Mouse (Mus musculus) MEL-GATA-1-ER (cell line): ENCODE results near the gene Trp73.

Source experiments
- DNase-seq: peaks from one replicate; pipeline ENCODE4 v3.0.0-alpha.2; 2012; ENCODE audit warnings: low read depth; ENCODE audit errors: extremely low read depth

The Trp73 gene

DNA sequence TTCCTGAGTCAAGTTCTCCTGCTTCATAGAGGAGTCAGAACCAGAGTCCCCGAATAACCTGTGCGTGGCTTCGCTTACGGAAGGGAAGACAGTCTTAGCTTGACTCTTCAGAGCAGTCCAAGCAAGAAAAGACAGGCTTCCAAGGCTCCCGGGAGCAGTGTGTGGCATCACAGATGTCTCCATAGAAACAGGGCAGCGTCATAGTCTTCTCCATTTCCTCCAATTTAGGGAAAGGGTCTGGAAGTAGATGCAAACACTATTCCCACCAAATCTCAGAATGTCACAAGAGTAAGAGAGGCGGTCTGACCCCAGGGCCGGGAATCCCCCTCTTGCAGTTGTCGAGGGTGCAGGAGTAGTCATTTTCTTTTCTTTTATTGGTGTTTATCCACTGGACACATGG lies 97.4 kb downstream of the Trp73 start, which contains the start of gene Ccdc27:
Ccdc27 (minus strand) TSS at position 101 of the 400 bp plus-strand sequence.
- DNase-seq: no peak

DNA sequence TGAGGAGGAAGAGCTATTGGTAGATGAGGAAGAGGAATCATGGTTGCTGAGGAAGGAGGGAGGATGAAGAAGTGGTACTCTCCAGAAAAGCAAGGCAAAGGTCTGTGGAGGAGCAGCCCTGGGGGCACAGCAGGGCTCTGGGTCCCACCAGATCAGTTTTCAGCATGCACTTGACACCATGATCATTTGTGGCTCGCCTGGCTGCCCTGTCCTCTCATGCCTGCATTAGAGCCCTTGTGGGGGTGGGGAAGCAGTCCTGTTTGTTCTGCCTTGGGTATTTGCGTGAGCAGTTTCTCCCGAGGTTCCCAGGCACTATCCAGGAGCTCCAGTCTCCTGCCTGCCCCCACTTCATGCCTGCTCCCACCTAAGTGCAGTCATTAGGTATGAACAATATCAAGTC lies 102.9 kb downstream of the Trp73 start:
- DNase-seq: no peak

DNA sequence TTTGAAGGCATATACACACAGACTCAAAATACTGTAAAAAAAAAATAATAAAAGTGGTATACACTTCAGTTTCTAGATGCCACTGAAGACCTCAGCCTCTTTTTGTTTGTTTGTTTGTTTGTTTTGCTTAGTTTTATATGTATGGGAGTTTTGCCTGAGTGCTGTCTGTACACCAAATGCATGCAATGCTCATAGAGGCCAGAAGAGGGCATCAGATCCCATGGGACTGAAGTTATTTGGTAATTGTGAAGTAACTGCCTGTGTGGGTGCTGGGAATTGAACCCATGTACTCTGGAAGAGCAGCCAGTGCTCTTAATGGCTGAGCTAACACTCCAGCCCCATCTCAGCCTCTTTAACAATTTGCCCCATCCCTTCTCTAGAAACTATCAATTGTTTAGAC lies 111.4 kb downstream of the Trp73 start:
- no peak for DNase-seq

DNA sequence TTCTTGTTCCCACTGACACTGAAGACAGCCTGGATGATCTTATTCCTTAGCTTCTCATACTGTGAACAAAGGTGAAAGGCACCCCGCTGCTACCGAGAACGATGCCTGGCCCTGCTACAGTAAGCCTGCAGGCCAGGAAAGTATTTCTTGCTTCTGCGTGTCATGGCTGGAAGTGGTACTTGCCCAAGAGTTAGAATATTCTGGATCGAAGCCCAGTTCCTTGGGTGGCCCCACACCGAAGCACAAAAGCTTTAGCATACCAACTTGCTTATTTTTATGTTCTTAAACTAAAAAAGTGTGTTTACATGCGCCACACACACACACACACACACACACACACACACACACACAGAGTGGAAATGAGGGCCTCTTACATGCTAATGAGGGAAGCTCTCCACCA lies 111.9 kb downstream of the Trp73 start:
- no peak for DNase-seq

DNA sequence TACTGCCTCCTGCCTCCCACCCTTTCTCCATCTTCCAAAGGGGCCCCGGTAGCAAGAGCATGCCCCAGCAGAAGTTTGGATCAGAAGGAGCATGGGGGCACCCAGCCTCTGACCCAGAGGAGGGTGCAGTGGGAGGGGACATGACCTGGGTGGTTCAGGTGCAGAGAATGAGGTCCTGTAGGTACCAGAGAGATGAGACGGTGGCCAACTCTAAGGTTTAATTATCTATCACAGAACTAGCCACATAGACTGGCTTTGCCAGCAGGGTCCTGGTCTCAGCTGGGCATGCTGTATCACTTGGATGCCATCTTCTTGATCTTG lies 113.6 kb downstream of the Trp73 start:
- no peak for DNase-seq

DNA sequence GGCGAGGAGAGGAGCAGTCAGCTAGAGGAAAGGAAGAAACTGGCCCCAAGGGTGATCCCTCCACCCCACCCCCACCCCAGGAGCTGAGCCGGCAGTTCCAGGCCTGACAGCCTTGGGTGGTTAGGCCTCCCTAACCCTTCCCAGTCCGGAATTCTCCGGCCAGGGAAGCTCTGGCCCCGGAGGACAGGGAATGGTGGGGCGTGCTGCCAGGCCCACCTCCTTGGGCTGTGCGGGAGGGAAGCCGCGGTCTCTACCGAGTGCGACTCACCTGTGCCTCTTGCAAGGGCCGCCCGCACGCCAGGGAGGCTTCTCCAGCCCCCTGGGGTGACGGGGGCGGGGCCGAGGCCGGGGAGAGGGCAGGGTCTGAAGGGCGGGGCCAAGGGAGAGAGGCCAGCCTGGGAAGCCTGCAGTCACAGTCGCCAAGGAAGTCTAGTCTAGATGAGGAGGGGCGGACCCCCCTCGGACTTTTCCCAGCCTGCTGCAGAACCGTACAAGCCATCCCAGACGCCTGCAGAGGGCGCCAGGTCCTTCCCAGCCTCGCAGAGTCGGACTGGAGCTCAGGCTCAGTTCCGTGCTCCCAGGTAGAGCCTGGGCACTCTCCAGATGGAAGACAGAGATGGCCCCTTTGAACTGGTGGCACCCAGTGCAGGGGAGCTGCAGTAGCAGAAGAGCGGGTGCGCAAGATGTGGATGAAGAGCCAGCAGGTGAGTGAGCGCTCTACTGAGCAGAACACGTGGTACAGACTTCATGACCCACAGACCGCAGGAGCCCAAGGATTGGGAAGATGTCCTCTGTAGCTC lies 114.2 kb downstream of the Trp73 start, which contains the start of gene Smim1:
Smim1 (minus strand) TSS at position 590 of the 800 bp plus-strand sequence.
- peak; percentile 84 for DNase-seq

DNA sequence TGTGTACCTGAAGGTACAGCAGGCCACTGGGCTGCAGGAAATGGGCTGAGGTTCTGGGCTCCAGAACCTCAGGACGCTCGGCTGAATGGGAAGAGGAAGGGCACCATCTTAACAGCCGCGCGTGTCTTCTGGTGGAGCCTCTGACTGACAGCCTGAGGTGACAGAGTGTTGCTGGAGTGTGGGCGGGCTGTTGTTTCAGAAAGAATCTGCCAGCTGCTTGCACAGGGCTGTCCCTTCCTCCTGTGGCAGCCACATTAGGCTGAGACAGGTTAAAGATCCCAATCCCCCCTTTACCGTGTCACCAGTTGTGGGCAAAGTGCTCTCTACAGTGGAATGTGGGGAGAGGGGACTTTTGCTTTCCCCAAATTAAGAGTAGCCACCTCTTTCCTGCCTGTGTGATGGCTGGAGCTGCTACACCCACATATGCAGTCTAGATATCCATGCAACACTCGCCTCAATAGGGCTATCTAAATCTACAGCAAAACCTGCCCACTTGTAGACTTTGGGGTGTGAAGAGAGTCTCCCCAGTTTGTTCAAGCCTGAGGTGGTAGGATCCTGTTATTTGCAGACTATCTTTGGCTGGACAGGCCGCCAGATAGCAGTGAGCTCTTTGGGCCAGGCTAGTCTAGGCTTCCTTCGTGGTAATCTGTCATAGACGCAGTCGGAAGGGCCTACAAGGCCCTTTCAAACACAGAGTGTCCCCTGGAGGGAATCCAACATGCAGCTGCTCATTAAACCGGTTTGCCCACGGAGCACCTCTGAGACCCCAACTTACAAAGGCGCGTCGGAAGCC lies 115.1 kb downstream of the Trp73 start:
- DNase-seq: peak; percentile 43

DNA sequence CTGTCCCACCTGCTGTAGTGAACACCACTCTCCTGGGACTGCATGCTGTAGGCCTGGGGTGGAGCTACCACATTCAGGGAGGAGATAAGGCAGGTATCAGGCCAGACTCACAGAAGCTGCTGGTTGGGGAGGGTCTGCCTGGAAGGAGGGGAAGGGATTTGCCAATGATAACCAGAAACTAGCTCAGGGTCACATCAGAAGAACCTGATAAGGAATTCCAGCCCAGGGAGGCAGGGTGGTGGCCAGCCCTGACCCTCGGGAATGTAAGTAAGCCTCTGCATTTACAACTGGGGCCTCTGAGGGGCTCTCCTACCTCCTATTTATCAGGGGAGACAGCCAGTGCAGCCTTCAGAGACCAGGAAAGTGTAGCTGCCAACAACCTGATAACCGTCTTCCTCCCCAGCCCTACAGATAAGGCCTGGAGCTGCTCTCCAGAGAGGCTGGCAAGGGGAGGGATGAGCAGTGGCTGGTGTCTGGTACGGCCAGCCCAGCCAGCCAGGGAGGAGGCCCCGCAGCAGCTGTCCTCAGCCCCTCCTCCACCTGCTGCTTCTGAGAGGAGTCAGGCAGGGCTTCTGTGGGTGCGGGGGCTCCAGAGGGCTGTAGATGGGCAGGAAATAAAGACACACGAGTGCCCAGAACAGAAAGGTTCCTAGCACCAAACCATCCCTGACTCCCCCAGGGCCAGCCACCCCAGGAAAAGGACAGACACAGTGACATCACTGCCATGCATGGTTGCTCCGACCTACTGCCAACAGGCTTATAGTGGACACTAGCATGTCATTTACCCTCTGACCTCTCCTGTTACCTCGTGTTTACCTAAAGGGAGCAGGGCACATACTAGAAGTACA lies 116.0 kb downstream of the Trp73 start:
- DNase-seq: peak; percentile 92

DNA sequence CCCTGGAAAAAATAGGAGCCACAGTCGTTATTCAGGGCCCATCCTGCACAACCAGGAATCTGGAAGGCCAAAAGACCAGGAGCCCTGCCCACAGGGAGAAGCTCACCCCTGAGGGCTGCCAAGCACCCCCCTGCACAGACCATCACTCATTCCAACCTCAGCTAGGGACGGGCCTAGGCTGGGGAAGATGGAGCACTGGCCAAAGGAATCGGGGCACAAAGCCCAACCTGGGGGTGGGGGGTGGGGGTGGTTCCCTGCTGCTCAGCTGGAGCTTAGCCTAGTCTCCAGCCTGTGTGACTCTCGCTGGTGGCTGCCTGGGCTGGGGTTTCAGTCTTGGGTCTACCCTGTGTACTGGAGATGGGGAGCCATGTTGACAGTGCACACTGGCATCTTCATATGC lies 117.2 kb downstream of the Trp73 start:
- no peak for DNase-seq

DNA sequence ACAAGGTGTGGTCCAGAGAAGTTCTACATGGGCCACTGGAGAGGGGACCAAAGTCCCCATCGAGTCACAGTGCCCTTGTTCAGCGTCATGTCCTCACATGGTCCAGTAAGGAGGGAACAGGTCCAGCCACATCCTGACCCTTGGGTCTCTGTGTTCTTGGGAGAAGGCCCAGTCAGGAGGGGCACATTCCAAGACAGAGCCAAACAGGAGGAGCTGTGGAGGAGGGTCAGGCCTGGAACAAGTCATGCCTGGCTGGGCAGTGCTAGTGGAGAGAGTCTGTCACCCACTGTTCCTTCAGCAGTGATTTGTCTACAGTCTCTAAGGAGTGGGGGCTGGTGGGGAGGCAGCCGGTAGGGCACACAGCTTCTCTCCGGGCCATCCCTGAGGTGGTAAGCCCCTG lies 117.6 kb downstream of the Trp73 start:
- no peak for DNase-seq

DNA sequence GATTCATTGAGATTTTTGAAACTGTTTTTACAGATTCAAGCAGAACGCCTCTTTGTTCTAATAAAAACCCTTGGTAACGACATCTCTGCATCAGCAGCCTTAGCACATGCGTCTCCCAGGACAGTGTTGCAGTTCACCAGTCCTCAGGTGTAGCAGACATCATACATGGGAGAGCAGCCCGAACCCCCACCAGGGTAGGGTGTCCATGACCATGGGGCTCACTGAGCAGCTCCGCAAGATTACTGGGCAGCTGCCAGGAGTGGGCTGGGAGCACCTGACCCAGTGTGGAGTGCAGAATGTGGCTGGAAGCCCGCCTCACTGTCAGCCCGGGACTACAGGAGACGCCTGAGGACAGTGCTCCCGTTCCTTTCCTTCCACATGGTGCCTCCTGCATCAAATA lies 118.6 kb downstream of the Trp73 start:
- no peak for DNase-seq

DNA sequence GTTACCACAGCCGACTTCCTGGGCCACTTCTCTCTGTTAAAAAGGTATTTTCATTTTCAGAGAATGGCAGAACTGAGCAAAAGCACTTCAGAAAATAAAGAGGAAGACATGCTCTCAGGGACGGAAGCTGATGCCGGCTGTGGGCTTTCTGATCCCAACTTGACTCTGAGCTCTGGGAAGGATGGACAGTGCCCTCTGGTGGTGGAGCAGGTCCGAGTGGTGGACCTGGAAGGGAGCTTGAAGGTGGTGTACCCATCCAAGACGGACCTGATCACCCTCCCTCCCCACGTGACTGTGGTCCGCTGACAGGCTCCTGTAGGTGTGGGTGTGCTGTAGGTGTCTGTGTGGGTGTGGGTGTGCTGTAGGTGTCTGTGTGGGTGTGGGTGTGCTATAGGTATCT lies 120.4 kb downstream of the Trp73 start:
- DNase-seq: no peak

DNA sequence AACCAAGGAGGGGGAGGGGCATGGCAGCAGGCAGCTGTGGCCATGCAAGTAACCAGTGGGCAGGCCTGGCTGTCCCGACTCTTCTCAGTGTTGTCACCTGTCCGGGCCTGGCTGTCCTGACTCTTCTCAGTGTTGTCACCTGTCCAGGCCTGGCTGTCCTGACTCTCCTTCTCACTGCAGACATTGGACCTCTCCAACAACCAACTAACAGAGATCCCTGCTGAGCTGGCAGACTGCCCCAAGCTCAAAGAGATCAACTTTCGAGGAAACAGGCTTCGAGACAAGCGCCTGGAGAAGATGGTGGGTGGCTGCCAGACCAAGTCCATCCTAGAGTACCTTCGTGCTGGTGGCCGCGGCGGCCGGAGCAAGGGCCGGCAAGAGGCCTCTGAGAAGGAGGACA lies 124.5 kb downstream of the Trp73 start:
- no peak for DNase-seq

DNA sequence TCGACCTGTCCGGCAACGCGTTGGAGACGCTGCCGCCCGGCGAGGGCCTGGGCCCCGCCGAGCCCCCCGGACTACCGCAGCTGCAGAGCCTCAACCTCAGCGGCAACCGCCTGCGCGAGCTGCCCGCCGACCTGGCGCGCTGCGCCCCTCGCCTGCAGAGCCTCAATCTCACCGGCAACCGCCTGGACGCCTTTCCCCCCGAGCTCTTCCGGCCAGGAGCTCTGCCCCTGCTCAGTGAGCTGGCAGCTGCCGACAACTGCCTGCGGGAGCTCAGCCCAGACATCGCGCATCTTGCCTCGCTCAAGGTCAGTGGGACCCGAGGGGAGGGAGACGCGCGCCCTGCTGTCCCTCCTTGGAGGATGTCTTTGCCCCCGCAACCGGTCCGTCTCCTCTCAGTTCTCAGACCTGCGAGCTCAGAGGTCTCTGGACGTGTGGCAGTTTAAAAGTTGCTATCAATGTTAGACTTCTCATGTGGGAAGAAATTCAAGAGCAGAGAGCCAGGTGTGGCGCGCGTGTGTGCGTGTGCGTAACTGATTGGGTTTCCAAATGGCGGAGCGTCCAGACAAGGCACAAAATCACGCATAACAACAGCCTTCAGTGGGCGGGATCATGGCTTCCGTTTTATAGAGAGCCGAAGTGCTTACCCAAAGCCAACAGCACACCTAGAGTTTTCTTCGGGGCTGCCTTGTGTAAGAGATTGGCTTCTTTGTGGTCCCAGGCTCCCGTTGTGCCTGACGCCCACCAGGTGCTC lies 127.7 kb downstream of the Trp73 start:
- DNase-seq: no peak

DNA sequence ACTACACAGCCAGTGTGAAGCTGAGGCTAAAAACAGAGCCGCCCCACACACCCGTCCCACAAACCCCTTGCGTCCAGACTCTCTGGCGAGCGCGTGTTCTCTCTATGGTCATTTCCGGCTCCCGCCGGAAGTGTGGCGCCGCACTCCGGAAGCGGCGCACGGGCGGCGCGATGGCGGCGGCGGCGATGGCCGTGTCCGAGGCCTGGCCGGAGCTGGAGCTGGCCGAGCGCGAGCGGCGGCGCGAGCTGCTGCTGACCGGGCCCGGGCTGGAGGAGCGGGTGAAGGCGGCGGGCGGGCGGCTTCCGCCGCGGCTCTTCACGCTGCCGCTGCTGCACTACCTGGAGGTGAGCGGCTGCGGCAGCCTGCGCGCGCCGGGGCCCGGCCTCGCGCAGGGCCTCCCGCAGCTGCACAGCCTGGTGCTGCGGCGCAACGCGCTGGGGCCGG lies 128.3 kb downstream of the Trp73 start, which contains the start of gene Lrrc47:
Lrrc47 (plus strand) TSS at position 86 of the 444 bp plus-strand sequence.
- peak; percentile 52 for DNase-seq

DNA sequence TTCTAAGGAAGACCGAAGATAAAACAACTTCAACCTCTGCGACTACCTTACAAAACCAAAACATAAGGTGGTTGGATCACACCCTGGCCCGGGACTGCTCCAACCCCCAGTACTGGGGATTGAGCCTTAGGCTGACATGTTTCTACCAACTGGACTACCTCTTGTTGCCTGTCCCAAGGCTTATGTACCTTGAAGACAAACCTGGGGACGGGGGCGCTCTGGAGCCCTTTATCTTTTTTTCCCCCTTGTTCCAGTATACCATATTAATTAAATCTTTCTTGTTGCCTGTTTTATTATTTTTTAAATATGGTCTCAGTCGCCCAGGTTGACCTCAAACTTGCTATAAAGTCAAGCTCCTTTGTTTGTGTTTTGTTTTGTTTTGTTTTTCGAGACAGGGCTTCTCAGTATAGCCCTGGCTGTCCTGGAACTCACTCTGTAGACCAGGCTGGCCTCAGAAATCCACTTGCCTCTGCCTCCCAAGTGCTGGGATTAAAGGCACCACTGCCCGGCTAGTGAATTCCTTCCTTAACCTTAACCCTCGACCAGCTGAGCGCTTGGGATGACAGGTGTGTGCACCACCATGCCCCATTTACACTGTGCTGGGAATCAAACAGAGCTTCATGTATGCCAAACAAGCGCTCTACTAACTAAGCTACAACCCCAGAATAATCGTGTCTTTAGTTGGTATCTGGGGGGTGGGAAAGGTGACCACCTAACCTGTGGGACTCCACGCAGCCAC lies 128.9 kb downstream of the Trp73 start:
- no peak for DNase-seq

DNA sequence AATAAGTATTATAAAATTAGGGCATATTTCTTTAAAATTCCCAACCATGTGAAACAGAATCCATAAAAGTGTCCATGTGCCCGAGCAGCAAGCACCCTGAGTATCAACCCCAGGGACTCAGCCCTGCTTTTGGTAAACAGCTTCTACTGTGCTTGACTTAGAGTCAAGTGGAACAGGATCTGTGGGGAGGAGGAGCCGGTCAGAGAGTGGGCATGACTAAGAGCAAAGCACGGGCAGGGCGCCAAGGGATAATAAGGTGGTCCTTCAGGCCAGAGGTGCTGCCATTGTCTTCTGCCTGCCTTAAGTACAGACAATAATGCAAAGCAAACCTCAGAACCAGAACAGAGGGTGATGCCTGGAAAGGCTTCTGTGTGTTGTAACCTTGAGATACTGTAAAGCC lies 132.2 kb downstream of the Trp73 start:
- DNase-seq: no peak

DNA sequence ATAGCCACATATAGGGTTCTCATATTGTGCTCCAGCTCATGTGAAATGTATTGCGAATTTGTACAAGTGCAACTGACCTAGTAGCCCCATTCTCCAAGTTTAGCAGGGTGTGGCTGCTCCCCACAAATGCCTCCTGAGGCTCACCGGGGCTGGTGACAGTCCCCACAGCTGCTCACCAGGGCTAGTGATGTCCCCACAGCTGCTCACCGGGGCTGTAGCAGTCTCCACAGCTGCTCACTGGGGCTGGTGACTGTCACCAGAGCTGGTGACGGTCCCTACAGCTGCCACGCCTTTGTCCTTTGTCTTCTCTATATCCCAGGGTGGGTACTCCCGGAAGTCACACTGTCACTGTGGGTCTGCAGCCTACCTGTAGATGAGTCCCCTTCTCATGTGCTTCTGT lies 133.7 kb downstream of the Trp73 start:
- DNase-seq: no peak
